Mouse (Mus musculus): ENCODE data around the gene Prss54.
"Not testable (repeated sequence)": the region's sequence is repeated elsewhere in the genome, so short reads cannot be mapped to it uniquely, and the experiment has no call there.

Prss54 gene

DNA sequence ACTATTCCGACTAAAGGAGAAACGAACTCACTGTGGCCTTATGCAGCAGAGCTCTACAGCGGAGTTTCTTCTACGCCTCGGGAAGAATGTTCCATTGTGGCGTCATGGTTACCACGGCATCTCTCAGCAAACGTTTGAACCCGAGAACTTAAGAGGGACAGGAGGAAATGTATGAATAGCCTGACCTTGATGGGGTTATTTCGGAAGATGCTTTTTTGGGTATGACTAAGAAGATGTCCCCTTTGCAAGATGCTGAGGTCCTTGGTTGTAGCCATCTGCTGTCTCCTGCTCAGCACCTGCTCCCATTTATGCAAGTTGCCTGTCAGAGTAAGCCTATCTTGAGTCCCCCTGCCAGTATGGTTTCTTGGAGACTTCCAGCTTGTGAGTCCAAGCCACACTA, at the start of gene Prss54:
TSS of gene Prss54 (minus strand) at position 101 of the 400 bp plus-strand sequence.
- no peak for DNase-seq (ENCODE audit: low spot score in 2 of 2)

GRCm38 (mm10) chr8:95624833-95625232, 48.7 kb upstream of the Prss54 start:
- no peak for DNase-seq (ENCODE audit: low spot score in 2 of 2)

DNA sequence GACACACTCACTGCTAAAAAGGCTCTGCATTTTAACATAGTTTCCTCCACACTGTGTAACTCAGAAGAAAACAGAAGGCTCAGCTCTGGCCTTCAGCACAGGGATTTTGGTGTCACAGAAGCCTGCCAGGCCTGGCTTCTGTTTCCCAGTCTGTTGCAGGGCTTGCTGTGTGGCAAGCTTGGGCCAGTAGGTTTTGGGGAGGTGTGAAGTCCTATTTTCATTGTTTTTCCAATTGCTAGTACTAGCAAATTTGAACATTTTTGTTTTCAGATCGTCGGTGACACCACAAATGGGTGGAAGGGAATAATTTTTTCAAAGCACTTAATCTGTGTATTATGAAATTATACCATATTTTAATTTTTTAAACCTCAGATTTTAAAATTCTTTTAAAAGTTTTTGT, 43.9 kb upstream of the Prss54 start:
- DNase-seq (ENCODE audit: low spot score in 2 of 2), result no peak

DNA sequence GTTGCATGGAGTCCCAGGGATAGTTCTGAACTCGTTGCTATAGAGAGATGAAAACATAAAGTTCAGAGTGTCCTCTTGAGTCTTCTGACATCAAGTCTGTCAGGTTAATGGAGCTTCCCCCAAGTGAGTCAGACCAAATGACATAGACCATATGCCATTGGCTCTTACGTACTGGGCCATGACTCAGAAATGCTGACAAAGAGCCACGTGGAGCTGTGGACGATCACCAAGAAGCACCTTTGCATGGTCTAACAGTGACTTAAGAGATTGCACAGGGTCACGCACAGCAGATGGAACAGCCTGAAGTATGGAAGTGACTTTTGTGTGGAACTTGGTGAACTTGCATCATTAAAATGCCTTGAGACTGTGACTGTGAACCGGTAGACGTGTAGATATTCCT, 40.2 kb upstream of the Prss54 start:
- no peak for DNase-seq (ENCODE audit: low spot score in 2 of 2)

GRCm38 (mm10) chr8:95611769-95612168, 35.6 kb upstream of the Prss54 start:
- DNase-seq (ENCODE audit: low spot score in 2 of 2), result no peak

DNA sequence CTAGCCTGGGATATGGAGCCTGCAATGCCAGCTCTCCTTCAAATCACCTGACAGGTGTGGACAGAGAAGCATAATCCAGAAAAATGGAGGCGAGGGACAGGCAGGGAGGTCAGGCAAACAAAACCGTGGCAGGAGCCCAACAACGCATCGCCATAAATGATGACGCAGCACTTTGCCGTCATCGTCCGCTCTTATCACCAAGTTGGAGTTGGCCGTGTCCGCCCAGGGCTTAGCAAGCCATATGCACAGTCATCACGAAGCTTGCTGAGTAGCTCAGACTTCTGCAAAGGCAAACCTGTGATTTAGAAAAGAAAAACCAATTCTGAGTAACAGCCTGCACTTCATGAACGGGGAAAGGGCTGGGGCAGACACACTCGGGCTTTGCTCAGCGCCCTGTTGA, 34.6 kb upstream of the Prss54 start:
- DNase-seq (ENCODE audit: low spot score in 2 of 2), result no peak

DNA sequence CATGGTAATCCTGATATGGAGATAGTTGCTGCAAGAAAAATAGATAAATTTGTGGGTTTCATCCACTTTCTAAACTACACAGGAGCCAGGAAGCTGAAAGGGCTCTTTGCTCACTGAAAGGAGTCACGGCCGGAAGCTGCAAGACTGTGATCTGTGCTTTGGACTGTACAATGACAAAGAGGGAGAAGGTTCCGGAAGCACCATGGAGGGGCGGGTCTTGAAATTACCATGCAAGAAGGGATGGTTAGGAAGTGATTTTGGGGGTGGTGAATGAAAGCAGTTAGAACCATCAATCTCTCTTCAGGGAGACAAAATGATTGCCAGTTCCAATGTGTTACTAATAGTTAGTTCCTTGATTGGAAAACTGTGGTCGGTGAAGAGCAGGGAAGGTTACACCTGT, 33.3 kb upstream of the Prss54 start:
- DNase-seq (ENCODE audit: low spot score in 2 of 2), result no peak

- no peak for DNase-seq (ENCODE audit: low spot score in 2 of 2)
Observed at GRCm38 (mm10) chr8:95607210-95607609, 31.1 kb upstream of the Prss54 start.

DNA sequence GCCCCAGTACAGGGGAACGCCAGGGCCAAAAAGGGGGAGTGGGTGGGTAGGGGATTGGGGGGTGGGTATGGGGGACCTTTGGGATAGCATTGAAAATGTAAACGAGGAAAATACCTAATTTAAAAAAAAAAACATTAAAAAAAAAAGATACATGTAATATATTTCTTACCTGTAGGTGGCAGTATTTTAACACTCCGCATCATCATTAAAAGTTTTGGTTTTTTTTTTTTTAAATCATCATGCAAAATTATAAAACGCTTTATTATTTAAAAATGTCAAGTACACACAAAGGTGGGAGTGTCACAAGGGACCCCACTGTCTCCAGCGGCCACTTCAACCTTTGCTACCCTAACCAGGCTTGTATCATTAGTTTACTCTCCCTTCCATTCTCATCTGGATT, 30.4 kb upstream of the Prss54 start:
- DNase-seq (ENCODE audit: low spot score in 2 of 2), result not testable (repeated sequence)

DNA sequence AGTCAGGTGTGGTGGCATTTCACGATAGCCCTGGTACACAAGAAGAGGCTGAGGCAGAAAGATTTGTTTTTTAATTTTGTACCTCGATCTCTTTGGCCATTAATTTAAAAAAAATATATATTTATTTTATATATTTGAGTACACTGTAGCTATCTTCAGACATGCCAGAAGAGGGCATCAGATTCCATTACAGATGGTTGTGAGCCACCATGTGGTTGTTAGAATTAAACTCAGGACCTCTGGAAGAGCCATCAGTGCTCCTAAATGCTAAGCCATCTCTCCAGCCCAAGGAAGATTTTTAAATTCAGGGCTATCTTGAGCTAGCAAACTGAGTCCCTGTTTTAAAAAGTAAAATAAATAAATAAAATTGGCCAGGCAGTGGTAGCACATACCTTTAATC, 26.0 kb upstream of the Prss54 start:
- DNase-seq (ENCODE audit: low spot score in 2 of 2), result no peak

DNA sequence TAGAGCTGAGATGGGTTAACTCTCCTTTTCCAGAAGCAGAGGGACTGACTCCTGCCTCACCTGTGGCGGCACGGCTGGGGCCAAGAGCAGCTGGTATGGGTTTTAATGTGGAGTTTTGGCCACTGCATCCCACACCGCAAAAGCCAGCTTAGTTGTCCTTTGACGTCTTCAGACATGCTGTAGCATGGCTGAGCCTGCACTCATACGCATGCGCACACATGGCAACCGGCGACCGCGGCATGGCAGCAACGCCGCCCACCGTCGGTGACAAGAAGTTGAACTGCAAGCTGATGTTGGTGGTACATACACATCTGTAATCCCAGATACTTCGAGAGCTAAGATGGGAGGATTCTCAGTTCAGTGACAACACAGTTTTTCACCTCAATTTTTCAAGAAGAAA, 25.2 kb upstream of the Prss54 start:
- no peak for DNase-seq (ENCODE audit: low spot score in 2 of 2)

GRCm38 (mm10) chr8:95599861-95600260, 23.7 kb upstream of the Prss54 start:
- peak; percentile 74 to 86 for DNase-seq (ENCODE audit: low spot score in 2 of 2)

DNA sequence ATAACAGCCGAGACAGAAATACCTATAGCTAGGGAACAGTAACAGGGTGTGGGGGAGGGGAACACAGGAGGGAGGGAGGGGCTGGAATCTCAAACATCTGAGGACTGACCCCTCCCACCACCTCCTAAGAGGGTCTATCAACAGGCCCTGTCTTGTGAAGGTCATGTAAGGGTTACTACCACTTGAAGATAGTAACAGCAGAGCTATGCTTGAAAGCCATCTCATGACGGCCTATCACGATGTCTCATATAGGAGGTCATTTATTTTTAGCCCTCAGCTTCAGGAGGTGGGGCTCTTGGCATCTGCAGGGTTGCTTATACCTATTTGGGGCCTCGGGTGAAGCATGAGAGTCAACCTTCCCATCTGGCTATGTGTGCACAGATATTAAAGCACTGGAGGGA, 20.7 kb upstream of the Prss54 start:
- DNase-seq (ENCODE audit: low spot score in 2 of 2), result no peak

GRCm38 (mm10) chr8:95595131-95595530, 19.0 kb upstream of the Prss54 start:
- DNase-seq (ENCODE audit: low spot score in 2 of 2), result no peak

- no peak for DNase-seq (ENCODE audit: low spot score in 2 of 2)
Observed at GRCm38 (mm10) chr8:95593439-95594393, 17.6 kb upstream of the Prss54 start.

GRCm38 (mm10) chr8:95592131-95592780, 16.1 kb upstream of the Prss54 start:
- no peak for DNase-seq (ENCODE audit: low spot score in 2 of 2)

DNA sequence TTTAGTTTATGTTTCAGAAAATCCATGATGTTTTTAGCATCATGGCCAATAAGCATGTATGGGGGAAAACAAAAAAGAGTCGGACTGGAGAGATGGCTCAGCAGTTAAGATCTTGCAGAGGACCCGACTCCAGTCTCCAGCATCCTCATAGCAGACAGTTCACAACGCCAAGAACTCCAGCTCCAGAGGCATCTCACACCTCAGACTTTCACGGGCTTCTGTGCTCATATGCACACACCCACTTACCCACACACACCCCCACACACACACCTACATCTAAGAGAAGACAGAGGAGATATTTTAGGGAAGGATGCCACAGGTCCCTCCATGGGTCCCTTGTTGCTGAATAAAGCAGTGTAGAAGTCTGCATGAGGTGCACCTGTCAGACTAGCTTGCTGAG, 14.4 kb upstream of the Prss54 start:
- no peak for DNase-seq (ENCODE audit: low spot score in 2 of 2)

GRCm38 (mm10) chr8:95589282-95589681, 13.1 kb upstream of the Prss54 start:
- DNase-seq (ENCODE audit: low spot score in 2 of 2), result peak in 1 of 2 experiments; percentile 36

DNA sequence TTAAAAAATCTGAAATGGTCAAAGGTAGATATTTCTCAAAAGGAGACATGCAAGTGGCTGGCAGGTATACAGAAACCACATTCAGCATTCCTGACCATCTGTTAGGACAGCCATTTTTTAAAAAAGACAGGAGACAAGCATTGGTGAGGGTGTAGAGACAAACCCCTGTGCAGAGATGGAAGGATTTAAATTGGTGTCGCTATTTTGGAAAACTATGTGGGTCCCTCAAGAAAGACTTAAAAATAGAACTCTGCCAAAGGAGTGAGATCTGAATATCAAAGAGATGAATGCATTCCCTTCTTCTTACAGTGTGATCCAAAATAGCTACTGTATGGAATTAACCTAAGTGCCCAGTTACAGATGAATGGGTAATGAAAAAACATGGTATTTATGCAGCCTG, 11.2 kb upstream of the Prss54 start:
- DNase-seq (ENCODE audit: low spot score in 2 of 2), result no peak

DNA sequence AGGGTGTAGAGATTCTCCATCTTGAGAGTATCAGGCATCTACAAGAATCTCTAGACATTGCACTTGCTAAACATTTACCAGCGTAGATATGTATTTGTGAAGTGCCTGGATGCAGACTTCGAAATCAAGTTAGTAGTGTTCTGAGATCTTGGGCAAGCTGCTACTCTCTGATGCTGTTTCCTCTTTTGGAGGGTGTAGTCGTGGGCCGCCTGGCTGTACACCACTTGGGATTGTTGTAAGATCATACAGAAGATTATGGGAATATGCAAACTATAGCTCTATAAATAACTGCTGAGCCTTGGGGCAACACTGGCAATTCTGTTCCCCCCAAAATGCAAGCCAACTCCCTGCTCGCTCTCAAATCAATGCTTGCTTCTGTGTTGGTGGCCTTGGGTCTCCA, 3.0 kb downstream of the Prss54 start:
- DNase-seq (ENCODE audit: low spot score in 2 of 2), result no peak

GRCm38 (mm10) chr8:95566809-95567208, 9.3 kb downstream of the Prss54 start:
- DNase-seq (ENCODE audit: low spot score in 2 of 2), result peak; percentile 43 to 51

GRCm38 (mm10) chr8:95566217-95566616, 9.9 kb downstream of the Prss54 start:
- DNase-seq (ENCODE audit: low spot score in 2 of 2), result no peak

- no peak for DNase-seq (ENCODE audit: low spot score in 2 of 2)
Observed at GRCm38 (mm10) chr8:95555963-95556362, 20.2 kb downstream of the Prss54 start.

Data from right cerebral cortex, postnatal 10 days (tissue).